Mouse (Mus musculus): ENCODE measurements around the gene Tlx2.

DNA sequence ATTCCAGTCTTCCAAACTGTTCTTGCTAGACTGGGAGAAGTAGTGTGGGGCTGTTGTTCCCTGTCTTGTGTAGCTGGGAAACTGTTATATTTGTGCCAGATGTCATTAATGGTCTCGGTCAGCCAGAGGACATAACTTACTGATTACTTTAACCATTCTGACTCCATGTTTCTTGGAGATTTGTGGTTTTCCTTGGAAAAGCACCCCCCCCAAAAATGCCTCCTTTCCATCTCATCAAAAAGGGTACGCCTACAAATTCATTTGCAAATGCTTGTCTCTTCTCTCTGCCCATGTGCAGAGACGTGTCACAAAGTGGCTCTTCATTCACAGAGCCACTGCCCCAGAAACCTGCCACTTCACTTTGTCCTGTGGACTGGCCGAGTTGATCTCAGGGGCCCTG lies 45.7 kb downstream of the Tlx2 start:
- TF ChIP-seq MYOD1 (IDR thresholded peaks at IDR 0.05; ENCODE audit: control insufficient read depth, insufficient read length, low read depth) (no peak), CEBPB (IDR thresholded peaks at IDR 0.05; ENCODE audit: low read depth) (no peak), USF1 (IDR thresholded peaks at IDR 0.05; ENCODE audit: low read depth) (no peak), CTCF (IDR thresholded peaks at IDR 0.05; ENCODE audit: control insufficient read depth, insufficient read depth, insufficient read length) (no peak), MAX (IDR thresholded peaks at IDR 0.05) (no peak)

Data from C2C12 (cell line).